Mouse (Mus musculus) left cerebral cortex, postnatal 25 days (tissue): Measurements from ENCODE around the gene Sh2b3. TPM values are rescaled to one million over a fixed set of nuclear protein-coding genes. Genes with fewer than 3 reads are reported as not detected.
A peak's percentile ranks its signal among the peaks of the same experiment; 100 is the strongest.

Experiments used
- DNase-seq, 2 experiments: peaks; one replicate each; pipeline ENCODE4 v3.0.0; 2022; ENCODE audit warnings: low spot score in 2 of 2, mixed read lengths in 1 of 2
- intact Hi-C: fragments of 180-260 bp; cut with DNase I; formaldehyde crosslinking; loops from one replicate; pipeline ENCODE4 v1.15.1; 2025
- total RNA-seq, 2 experiments: library from RNA; stranded (reverse); gene quantifications; 2 replicates each; pipeline ENCODE4 v1.2.3; 2021

Gene Sh2b3
- total RNA-seq, 2 experiments from 2014 or later = 21.6 to 22.1 TPM

- DNase-seq = peak; percentile 46 to 64
Observed at GRCm38 (mm10) chr5:121828491-121829432, 8.7 kb downstream of the Sh2b3 start.

DNA sequence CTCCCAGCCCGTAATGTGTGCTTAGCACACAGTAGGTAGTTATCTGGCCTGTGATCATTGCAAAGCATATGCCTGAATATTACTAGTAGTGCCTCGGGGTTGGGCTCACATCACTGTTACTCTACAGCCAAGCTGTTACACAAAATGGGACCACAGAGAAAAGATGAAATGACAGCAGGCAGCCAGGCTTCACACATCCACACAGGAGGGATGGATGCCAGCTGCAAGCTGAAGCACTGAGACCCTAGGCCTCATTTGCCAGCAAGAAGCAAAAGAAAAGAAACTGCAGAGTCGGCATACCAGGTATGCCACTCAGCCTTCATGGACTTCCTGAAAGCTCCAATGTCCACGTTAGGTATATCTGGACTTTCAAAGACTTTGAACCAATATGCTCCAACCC is 9.6 kb downstream of the Sh2b3 start:
- intact Hi-C loops = no loop called here
- DNase-seq = no peak

More at GRCm38 (mm10) chr5:121828491-121829432, 8.7 kb downstream of the Sh2b3 start:
- intact Hi-C loops = no loop called here

DNA sequence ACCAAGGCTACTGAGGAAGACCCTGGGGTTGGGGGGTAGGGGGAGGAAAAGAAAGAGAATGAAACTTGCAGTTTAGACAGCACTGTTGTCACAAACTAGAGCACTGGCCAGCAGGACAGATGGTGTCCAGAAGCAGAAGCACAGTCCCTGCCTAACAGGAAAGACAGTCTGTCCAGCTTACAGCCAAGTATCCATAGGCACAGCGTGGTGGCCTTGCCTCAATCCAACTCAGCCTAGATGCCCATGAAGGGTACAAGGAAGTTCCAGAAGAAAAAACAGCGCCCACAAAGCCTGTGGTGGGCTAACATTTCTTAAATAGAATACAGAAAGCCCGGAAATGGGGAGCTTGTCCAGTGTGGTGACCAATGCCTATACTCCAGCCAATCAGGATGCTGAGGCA is 11.8 kb downstream of the Sh2b3 start:
- no peak for DNase-seq
- intact Hi-C loops = no loop called here

GRCm38 (mm10) chr5:121824121-121824520 is 13.3 kb downstream of the Sh2b3 start:
- intact Hi-C loops = no loop called here
- DNase-seq = no peak

GRCm38 (mm10) chr5:121823668-121824067 is 13.8 kb downstream of the Sh2b3 start:
- intact Hi-C loops = no loop called here
- DNase-seq = no peak

GRCm38 (mm10) chr5:121822786-121823505 is 14.5 kb downstream of the Sh2b3 start:
- DNase-seq = no peak
- intact Hi-C loops = no loop called here

- DNase-seq = no peak
- intact Hi-C loops = no loop called here
Observed at GRCm38 (mm10) chr5:121821552-121821951, 15.9 kb downstream of the Sh2b3 start.

DNA sequence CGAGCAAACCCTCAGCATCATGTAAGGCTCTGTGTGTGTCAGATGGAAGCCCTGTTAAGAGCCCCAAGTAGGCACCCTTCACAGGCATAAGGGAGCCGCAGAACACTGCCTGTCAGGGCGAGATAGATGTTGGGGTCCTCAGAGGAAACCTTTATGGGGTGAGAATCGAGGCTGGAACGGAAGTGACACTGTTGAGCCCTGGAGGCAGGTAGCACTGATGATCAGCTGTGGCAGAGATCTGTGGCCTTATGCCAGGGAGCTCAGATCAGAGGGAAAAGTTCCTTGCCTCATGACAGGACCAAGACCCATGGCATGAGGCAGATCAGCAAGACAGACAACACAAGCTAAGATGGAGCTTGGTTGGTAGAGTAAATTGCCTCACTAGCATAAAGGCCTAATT is 16.3 kb downstream of the Sh2b3 start:
- DNase-seq = no peak
- intact Hi-C loops = no loop called here

DNA sequence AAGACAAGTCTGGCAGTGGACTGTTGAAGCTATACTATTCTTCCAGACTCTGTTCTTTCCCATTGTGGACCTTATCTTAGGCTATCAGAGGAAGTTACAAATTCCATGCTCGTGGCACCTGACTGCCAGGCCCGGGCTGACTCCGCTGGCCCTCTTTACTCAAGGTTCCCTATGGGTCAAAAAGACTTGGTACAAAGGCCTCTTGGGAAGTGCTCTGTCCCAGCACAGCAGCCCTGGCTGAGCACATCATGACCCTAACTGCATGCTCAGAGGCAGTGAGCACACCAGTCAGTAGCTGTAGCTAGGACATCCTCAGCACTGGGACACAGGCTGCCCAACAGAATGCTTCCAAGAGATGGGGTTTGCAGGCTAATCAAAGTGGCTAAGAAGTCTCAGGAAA is 16.8 kb downstream of the Sh2b3 start:
- intact Hi-C loops = no loop called here
- DNase-seq = no peak

- no peak for DNase-seq
- intact Hi-C loops = no loop called here
Observed at GRCm38 (mm10) chr5:121820161-121820560, 17.3 kb downstream of the Sh2b3 start.

GRCm38 (mm10) chr5:121819559-121819958 is 17.9 kb downstream of the Sh2b3 start:
- no peak for DNase-seq
- intact Hi-C loops = no loop called here

DNA sequence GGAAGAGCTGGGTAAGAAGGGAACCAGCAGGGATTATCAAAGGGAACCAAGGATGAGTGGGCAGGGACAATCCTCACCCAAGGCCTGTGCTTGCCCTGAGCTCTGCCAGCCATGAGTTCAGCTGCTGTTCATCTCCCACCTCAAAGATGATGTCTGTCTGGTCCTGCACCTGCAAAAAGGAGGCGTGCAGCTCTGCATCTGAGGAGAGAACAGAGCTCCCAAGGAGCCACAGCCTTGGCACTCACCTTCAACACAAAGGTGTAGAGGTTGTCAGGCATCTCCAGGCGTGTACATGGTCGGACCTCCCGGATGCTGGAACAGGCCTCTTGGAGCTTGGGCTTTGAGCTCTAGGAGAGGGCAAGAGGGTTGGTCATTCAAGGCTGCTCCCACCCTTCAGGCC is 18.6 kb downstream of the Sh2b3 start:
- intact Hi-C loops = no loop called here

DNA sequence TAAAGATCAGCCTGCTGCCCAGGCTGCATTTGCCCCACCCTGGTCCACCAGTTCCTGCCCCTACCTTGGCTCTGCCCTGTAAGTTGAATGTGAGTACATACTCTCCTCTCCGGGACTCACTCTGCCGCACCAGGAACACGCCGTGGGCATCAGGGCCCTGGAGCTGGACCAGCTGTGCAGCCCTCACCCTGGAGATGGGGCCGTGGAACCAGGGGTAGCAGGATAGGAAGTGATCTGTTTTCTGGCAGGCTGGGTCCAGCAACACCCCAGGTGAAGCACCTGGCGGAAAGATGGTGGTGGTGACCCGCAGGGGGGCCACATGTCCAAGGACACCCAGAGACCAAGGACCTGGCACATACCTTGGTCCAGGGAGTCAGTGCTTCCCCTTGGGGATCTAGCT is 19.0 kb downstream of the Sh2b3 start:
- intact Hi-C loops = no loop called here
- DNase-seq = no peak

More for the DNA sequence above, 18.6 kb downstream of the Sh2b3 start:
- DNase-seq = no peak

DNA sequence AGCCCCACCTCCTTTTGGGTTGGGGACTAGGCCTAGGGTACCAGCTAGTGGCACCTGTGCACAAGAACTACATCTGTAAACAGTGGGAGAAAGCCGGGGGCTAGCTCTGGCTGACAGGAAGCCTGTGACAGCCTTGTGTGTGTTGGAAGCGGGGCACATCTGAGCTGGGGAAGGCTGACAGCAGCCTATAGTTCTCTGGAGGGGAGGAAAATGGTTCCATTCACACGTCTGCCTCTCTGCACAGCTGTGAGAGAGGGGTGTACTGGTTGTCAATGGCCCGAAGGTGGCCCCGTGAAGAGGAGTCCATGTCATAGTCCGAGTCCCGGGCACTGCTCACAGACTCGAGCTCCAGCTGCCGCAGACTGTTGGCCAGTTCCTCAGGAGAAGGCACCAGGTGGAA is 19.9 kb downstream of the Sh2b3 start:
- intact Hi-C loops = loop anchor here (2.0 kb wide), 1 partner anchor 25 kb away; no protein-coding TSS in a partner anchor

GRCm38 (mm10) chr5:121816611-121817010 is 20.8 kb downstream of the Sh2b3 start:
- no peak for DNase-seq
- intact Hi-C loops = loop anchor here (2.0 kb wide), 1 partner anchor 26 kb away; no protein-coding TSS in a partner anchor

More for the DNA sequence above, 19.9 kb downstream of the Sh2b3 start:
- DNase-seq = no peak

DNA sequence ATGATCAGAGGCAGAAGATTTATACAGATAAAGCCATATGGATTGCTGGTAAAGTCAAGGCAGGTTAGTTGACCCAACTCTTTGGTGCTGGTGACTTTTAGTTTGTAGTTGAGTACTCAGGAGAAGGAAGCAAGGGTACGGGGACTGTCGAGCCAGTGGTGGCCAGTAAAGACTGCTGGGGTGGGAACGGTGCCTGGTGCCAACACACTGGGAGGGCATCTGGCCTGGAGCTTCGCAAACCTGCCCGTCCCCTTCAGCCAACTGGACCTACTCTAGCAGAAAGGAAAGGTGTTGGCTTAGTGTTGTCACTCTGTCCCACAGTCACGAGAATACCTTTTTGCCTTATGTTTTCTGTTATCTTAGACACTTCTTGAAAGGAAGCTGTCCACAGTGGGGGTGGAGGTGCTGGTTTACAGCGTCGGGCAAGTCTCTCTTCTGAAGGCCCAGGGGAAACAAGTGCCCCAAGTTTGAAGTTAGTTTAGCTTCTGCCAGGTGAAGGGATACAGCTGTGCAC is 21.5 kb downstream of the Sh2b3 start:
- intact Hi-C loops = loop anchor here (2.0 kb wide), 1 partner anchor 27 kb away; no protein-coding TSS in a partner anchor
- DNase-seq = no peak

DNA sequence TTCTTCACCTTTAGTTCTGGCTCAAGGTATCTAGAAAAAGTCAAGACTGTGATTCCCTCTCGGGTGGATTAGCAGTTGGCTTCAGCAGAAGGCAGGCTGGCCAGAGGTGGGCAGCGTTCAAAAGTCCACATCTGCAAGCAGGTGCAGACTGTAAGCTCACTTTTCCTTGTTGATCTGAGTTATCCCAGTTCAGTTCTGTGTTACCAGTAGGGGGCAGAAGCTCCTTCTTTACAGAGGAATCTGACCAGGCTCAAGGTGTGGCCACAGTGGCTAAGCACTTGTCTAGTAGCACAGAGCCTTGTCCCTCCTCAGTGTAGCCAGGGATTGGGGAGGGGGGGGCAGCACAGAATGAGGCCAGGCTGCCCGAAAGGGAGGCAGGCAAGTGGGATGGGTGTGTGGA is 22.4 kb downstream of the Sh2b3 start:
- peak; percentile 74 to 78 for DNase-seq
- intact Hi-C loops = no loop called here

- DNase-seq = no peak
- intact Hi-C loops = no loop called here
Observed at GRCm38 (mm10) chr5:121813744-121814143, 23.7 kb downstream of the Sh2b3 start.

DNA sequence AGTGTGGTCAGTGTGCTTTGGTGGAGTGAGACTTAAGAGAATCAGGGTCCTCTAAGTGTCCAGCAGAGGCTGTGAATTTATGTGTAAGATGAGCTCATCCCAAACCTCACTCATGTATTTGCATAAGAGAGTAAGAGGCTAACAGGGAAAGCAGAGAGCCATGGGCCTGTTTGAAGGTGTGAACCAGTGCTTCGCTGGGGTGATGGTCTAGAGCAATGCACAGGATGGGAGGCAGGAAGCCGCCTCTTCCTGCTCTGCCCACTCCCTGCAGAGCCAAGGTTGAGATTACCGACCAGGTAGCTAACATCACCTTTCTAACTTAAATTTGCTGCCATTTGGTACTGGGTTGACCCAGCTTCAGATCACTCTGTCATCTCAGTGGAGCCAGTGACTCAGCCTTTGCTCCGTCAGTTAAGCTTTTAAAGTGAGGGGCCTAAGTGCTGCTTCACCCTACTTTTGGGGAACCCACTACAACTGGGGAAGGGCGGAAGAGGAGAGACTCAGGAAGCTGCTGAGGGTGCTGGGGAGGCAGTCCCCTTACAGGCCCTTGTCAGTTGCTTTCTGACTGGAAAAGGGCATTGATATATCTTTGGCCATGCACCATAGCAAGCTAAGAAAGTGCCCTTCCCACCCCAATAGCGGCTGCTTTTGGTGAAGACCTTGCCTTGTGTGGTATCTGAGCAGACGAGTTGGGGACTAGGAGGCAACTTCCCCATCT is 24.8 kb downstream of the Sh2b3 start:
- intact Hi-C loops = no loop called here
- no peak for DNase-seq

- intact Hi-C loops = no loop called here
- DNase-seq = no peak
Observed at GRCm38 (mm10) chr5:121811485-121811931, 25.9 kb downstream of the Sh2b3 start.
